Mouse (Mus musculus) frontal cortex, adult (tissue): ENCODE results near the gene Nfat5.

ENCODE experiments used
- ATAC-seq: cut with Nextera tagmentation; 2 replicates; pipeline ENCODE4 v1.9.2; 2017; ENCODE audit warnings: mild to moderate bottlenecking, moderate library complexity, mixed read lengths; ENCODE audit not compliant: low TSS enrichment

Nfat5 gene

GRCm38 (mm10) chr8:107397665-107398064, 104.4 kb downstream of the Nfat5 start:
- ATAC-seq, result no peak

DNA sequence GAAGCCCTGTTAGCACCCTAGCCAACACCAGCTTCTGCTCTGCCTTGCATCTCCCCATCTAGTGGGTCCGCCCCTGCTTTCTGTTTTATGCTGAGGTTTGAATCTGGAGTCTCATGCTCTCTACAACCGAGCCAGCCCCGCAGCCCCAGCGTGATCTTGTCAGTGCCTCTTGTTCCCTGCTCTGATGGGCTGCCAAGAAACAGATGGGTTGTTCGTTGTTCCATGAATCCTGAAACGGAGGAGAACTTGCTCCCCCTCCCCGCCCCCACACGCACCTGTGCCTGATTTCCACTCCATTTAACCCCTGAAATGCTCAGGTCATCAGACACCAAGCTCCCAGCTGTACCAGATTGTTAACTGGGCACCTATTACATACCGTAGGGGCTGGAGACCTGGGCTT, 106.2 kb downstream of the Nfat5 start:
- no peak for ATAC-seq

DNA sequence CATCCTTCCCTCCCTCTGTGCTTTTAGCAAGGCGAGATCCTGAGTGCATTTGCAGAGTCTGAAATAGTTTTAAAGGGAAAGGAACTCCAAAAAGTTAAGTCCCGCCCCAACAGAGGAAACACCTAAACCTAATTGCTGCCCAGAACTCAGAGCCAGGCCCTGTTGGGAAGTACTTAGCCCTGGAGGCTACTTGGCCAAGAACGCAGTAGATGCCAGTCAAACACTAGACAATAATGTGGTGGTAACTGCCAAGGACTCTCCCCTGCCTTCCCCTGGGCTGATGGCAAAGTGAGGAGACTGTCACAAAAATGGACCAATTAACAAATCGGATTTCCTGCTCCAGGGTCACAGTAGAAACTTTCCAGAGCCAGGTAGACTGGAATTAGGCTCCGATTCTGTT, 108.6 kb downstream of the Nfat5 start:
- ATAC-seq, result no peak

DNA sequence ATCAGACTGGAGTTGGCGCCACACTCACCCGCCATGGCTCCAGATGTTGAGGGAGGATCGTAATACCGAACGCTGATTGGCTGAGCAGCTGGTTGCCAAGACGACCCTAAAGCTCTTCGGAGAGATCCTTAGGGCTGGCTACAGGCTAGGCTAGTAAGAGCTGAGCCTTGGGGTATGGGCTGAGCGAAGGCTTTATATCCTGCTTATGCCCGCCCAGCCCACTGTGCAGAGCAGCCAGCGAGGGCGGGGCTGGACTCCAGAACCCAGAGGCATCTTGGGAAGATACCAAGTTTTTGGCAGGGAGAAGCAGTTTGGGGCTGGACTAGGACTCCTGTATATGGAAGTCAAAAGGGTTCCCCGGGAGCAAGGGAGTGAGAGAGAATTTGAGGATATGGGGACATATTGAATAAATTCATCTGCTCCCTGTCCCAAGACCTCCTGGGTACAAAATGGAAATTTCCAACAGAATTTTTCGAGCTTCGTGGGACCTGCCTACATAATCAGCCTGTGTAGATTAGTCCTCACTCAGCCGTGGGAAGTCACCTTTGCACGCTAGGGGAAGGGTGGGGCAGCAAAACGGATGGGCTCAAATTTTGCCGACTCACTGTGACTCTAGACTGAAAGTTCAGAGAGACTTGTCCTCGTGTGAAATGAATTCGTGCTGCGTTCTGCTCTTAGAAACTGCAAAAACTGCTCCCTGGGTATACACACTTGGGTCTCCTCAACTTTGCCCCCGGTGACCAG, 109.9 kb downstream of the Nfat5 start, which contains the start of gene Nqo1:
Gene Nqo1 (minus strand): TSS at position 169 of the 744 bp plus-strand sequence.
- peak; percentile 93 for ATAC-seq

DNA sequence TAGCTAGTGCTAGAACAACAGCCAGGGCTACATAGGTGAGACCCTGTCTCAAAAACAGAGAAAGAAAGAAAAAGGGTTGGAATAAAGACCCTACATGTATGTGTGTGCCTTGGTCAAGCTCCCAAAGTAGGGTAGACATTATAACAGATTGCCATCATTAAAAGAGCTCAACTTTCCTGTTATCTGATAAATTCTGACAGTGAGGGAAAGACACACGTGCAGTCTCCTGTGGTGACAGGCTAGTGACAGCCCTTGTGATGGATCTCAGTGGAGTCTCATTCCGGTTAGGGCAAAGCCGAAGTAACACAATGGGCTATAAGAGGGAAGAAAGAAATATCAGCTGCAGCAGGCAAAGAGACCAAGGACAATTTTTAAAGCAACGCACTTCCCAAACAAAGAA, 110.8 kb downstream of the Nfat5 start:
- ATAC-seq, result no peak

- no peak for ATAC-seq
Measured at GRCm38 (mm10) chr8:107405935-107406334, 112.7 kb downstream of the Nfat5 start.

DNA sequence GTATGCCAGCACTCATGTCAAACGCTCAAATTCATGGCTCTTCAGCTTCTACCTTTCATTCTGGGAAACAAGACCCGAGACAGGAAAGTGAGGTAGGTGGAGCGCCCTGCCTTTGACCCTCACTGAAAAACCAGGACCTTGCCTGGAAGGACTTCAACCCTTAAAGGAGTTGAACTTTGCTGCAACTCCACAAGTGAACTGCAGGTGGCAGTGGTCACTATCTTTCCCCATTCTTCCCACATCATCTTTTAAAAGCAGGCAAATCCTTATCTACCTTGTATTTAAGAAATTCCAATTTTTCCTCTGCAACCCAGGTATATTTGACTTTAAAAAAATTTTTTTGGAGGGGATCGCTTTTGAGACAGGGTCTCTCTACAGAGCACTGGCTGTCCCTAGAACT, 118.1 kb downstream of the Nfat5 start:
- peak; percentile 77 for ATAC-seq

GRCm38 (mm10) chr8:107412552-107412951, 119.3 kb downstream of the Nfat5 start:
- no peak for ATAC-seq

GRCm38 (mm10) chr8:107413881-107414280, 120.6 kb downstream of the Nfat5 start:
- no peak for ATAC-seq

DNA sequence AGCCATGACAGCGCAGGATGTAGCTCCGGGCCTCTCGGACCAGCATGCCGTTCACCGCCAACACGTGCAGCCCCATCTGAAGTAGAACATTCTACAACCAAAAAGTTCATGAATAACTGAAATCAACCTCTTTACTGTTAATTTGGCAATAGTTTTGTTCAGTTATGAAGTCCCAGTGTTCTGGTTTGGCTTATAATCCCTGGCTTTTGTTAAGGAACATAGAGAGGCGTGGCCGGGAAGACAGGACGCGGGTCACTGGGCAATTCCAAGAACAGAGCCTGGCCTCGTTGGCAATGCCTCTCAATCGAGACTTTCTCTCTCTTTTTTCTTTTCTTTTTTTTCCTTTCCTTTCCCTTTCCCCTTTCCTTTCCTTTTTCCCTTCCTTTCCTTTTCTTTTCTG, 123.7 kb downstream of the Nfat5 start:
- no peak for ATAC-seq

DNA sequence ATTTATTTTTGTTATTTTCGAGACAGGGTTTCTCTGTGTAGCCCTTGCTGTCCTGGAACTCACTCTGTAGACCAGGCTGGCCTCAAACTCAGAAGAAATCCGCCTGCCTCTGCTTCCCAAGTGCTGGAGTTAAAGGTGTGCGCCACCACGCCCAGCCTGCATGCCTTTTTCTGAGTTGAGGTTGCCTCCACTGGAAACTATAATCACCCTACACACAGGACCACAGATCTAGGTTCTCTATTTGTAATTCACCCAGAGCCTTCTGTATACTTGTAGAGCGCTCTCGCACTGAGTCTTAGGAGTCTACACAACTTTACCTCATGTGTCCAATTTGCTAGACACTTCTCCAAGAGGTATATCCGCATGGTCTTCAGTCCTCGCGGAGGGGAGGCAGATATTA, 130.9 kb downstream of the Nfat5 start:
- ATAC-seq, result no peak; the same call in 1 of the 2 replicates

DNA sequence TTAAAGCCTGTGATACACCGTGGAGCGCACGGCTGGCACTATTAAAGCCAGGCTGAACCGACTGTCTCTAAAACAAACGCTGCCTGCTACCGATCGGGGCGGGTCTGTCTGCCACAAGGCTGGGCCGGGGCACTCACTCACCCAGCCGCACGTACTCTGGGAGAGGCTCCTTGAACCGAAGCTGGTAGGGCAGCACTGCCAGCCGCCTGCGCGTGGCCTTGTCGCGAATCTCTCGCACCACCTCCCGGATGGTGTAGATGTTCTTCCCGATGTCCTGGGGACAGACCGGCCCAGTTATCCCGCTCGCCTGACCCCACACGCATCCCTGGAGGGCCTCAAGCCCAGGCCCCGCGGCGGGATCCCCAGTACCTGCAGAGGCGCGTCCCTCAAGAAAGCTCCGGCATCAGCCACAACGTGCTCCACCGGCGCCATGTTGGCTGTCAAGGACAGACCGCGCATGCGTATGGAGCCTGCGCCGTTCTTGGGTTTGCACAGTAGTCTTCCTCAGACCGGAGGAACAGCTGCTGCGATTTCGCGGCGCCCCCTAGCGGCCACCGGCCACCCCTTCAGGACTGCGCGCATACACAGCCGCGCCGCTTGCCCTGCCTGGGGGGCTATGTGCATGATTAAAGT, 131.4 kb downstream of the Nfat5 start, which contains the start of gene Nob1:
Gene Nob1 (minus strand): TSS at position 455 of the 633 bp plus-strand sequence.
- peak; percentile 100 for ATAC-seq

GRCm38 (mm10) chr8:107425230-107425597, 131.9 kb downstream of the Nfat5 start:
- no peak for ATAC-seq
